Mouse (Mus musculus): Measurements from ENCODE around the gene Gm20825.
"Not testable (repeated sequence)": the region's sequence is repeated elsewhere in the genome, so short reads cannot be mapped to it uniquely, and the experiment has no call there.

Gene Gm20825

DNA sequence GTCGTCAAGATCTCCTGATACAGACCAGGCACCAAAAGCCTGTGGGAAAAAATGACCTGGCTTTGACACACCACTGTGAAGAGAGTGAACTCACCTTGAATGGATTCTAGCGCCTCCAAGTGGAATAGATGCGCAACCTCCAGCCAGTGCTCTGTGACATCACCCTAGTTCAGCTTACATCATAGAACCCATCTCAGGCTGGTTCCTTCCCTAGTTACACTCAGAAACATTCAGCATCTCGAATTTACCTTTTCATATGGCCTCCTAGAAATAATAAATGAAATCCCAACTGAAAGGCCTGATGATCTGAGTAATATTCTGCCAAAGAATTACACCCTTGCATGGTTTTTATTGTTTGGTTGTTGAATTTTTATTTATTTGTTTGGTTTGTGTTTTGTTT lies at the start of gene Gm20825:
TSS of gene Gm20825 (minus strand) at position 101 of the 400 bp plus-strand sequence.
- not testable (repeated sequence) for DNase-seq

All from right cerebral cortex, postnatal 4 days (tissue).